Mouse (Mus musculus): ENCODE results near the gene Rnf157.

- TF ChIP-seq CTCF (IDR thresholded peaks at IDR 0.05; ENCODE audit: insufficient read depth, low read length) (no peak), POLR2A (IDR thresholded peaks at IDR 0.05; ENCODE audit: borderline replicate concordance, extremely low read depth, low read depth, low read length) (no peak)
These were observed 18.1 kb downstream of the Rnf157 start for GRCm38 (mm10) chr11:116394769-116395168.

Measured in lung, adult 2 months (tissue).